Mouse (Mus musculus): ENCODE measurements around the gene Rnase2a.
"Not testable (repeated sequence)": the region's sequence is repeated elsewhere in the genome, so short reads cannot be mapped to it uniquely, and the experiment has no call there.

Gene Rnase2a

DNA sequence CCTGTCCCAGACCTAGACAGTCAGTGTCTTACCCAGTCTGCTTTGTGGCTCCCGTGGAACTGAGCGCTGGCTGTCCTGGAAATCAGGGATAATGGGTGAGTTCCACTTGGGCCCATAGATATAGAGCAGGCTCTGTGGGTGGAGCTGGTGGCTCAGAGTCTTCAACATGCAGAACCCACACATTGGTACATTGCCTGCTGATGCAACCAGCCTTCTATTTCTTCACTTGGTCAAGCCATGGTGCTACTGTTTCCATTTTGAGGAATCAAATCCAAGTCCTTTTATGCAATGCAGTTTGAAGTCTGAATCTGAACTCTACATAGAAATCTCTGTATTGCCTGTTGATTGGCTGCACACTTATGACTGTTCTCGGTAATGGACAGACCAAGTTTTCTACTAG lies at the start of gene Rnase2a:
Rnase2a (minus strand) TSS at position 72 of the 400 bp plus-strand sequence.
- DNase-seq (ENCODE audit: low spot score in 2 of 2) = no peak

DNA sequence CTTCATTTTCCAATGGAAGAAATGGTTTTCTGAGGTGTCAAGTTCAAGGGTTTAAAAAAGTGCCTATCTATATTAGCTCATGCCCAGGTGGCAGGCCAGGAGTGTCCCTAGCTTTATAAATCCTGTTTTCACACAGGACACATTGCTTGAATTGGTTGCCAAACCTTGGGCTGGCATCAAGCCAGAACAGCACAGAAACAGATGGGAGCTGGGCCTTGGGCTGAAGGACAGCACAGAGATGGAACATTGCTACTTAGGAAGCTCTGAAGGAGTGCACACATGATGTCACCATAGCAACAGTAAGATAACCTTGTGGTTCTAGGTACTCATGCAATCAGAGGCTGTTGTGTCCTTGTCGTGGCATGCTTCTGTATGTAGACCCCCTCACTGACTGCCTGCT lies 35.6 kb upstream of the Rnase2a start:
- DNase-seq (ENCODE audit: low spot score in 2 of 2) = no peak

DNA sequence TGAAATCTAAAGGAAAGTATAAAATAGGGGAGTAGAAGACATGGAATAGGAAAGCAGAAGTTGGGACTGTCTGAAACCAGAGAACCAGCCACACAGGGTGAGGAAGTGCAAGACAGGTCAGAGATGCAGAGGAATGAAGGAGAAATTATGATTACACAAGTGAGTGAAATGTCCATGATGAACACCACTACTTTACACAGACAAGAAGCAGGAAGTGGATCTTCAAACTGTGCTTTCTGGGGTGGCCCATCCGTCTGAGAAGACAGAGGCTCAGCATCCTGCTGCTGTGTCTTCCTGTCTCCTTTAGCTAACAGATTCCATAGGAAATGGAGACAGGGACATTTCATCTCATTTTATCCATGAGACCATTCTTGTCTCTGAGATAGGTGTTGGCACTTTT lies 22.6 kb upstream of the Rnase2a start:
- not testable (repeated sequence) for DNase-seq (ENCODE audit: low spot score in 2 of 2)

DNA sequence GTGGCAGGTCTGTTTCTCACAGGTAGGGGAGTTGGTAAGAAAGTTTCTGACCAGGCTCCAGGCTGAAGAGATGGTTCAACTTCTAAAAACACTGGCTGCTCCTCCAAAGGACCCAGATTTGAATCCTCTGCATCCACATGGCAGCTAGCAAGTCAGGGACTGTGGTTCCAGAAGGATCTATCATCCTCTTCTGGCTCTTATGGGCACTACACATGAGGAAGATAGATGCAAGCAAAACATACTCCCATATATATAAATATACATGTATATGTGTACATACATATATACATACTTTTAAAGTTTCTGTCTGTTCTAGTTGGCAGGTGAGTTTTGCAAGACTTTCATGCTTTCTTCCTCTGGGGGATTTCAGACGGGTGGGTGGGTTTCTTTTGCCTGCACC lies 12.8 kb upstream of the Rnase2a start:
- DNase-seq (ENCODE audit: low spot score in 2 of 2) = no peak

DNA sequence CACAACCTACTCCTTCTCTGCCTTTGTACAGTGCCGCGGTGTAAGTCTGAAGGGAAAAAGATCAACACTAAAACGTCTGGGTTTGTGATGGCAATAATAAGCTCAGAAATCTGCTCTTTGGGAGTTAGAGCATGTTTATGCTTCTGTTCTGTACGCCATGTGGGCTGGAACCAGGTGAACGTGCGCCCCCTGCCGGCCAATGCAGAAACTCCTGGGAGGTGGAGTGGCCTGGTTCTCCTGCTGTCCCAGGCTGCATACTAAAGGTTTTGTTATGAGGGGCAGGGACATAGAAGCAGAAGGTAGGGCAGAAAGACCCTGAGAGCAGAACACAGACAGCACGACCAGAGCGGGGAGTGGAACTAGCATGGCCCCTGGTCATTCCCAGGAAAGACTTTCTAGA lies 10.2 kb upstream of the Rnase2a start:
- peak; percentile 72 to 81 for DNase-seq (ENCODE audit: low spot score in 2 of 2)

DNA sequence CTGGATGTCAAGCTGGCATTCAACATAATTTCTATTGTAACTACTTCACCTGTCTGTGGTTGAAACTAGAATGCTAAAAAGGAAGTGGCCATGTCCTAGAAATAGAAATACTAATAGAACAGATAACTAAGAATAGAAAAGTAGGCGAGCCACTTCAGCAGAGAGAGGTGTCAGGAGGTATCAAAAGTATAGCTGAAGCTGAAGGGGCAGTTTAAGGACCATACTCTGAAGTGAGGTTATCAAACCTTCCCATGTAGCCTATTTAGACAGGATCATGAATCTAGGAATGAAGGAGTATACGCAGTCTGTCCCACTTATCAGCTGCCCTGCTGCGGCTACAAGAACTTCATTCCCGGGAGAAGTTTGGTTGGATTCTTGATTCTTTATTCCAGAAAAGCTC lies 9.8 kb upstream of the Rnase2a start:
- no peak for DNase-seq (ENCODE audit: low spot score in 2 of 2)

DNA sequence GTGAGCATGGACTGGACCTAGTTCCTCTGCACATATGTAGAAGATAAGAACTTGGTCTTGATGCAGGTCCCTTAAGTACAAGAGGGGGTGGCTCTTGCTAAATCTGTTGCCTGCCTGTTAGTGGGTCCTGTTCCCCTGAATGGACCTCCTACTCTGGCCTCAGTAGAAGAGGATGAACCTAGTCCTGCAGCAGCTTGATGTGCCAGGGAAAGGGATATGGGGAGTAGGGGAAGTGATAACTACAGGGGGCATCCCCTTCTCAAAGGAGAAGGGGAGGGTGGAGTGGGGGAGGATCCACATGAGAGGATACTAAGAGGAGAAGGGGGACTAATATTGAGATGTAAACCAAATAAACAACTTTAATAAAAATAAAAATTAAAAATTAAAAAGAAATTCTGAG lies 6.5 kb upstream of the Rnase2a start:
- DNase-seq (ENCODE audit: low spot score in 2 of 2) = no peak

DNA sequence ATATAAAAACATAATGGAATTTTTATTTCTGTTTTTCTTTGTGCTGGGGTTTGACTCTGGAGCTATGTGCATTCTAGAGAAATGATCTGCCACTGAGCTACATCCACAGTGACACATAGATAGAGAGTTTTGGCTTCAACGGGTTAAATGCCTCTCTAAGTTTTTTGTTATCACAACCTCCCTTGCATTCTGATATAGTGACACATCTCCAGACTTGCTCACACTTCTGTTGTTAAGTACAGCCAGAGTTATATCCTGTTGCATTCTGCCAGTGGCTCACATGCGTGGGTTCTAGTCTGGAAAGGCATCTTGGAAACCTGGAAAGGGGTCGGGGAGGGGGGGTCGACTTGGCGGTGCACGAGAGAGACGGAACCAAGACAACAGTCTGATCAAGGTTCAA lies 3.8 kb upstream of the Rnase2a start:
- no peak for DNase-seq (ENCODE audit: low spot score in 2 of 2)

DNA sequence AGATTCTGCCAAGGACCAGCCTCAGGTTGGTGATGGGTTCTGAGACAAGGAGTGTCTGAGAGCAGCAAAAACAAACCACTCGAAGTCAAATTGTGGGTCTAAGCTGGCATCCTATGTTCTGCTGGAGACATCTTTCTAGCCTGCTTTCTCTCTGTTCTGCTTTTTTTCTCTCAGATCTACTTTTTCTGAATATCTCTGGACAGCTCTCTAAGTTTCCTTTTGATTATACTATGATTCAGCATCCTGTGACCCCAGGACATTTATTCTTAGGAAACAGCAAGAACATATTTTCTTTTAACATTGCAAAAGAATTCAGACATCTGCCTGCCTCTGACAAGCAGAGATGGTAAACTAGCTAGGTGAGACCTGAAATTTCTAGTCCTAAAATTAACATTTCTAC lies 2.3 kb downstream of the Rnase2a start:
- DNase-seq (ENCODE audit: low spot score in 2 of 2) = no peak

DNA sequence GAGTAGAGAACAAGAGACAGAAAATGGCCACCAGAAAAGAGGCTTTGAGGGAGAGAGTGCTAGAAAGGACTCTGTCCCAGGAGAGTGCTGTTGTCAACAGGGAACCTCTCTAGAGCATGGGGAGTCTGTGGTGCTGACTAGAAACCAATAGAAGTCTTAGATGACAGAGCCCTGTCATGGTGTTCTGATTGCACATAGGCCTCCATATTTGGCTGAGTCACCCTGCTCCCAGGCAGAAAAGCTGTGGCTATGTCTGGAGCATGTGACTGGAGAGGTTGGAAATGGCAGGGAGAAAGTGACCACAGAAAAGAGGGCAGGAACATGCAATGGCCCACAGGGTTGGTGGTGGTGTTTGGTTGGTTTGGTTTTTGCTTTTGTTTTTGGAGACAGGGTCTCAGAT lies 3.7 kb downstream of the Rnase2a start:
- DNase-seq (ENCODE audit: low spot score in 2 of 2) = not testable (repeated sequence)

DNA sequence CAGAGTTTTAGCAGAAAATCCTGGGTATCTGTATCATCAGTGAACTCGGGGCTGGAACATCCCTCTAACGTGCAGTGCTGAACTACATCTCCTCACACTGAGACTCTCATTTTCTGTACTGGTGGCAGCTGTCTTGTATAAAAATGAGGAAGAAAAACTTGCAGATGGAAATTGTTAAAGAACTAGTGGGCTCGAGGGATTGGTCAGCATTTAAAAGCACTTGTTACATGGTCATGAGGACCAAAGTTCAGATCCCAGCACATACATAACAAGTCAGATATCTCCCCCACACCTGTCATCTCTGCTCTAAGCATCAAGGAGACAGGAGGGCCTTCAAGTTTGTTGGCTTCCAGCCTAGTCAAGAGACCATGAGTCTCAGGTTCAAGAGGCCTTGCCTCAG lies 5.6 kb downstream of the Rnase2a start:
- no peak for DNase-seq (ENCODE audit: low spot score in 2 of 2)

DNA sequence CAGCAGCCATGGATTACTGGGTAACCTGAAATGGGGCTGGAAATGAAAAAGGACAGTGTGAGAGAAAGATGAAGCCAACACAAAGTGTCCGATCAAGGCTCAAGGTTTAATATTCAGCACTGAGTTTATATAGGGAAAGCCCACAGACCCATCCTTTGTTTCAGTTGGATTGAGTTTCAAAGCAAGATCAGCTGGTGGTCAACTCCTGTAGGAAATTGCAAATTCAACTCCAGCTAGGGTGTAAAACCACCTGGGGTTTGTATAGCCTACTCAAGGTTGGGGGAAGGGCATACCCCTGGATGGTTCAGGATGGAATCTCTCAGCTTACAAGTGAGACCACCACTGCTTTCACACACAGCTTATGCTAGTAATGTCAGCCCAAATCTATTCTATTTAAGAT lies 8.2 kb downstream of the Rnase2a start:
- DNase-seq (ENCODE audit: low spot score in 2 of 2) = no peak

DNA sequence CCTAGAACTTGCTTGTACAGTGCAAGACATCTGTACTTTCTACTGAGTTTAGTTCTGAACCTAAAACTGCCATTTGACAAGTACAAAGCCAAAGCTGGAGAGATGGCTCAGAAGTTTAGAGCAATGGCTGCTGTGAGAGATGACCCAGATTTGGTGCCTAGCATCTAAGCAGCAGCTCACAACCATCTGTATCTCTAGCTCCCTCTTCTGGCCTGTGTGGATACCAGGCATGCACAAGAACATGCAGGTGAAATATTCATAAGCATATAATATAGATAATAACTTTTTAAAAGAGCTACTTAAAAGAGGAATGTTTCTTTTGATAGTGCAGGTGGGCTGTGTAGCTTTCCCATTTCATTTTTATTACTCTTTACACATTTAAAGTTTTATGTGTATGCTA lies 15.0 kb downstream of the Rnase2a start:
- peak; percentile 29 to 35 for DNase-seq (ENCODE audit: low spot score in 2 of 2)

DNA sequence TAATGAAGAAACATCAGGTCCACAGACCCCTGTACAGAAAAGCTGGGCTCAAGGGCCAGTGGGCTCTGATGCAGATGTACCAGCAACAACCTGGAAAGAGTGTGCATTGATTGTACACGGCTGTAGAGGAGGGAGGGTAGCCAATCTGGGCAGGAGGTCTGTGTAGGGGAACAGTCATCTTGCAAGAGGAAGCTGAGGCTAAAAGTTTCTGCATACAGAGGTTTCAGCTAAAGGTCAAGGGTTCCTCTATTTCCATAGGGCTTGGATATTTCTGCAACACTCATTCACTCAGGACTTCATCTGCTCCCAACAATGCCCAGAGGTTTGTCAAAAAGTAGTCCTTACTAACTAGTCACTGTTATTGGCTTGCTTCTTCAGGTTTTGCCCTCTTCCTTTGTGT lies 18.4 kb downstream of the Rnase2a start:
- DNase-seq (ENCODE audit: low spot score in 2 of 2) = not testable (repeated sequence)

DNA sequence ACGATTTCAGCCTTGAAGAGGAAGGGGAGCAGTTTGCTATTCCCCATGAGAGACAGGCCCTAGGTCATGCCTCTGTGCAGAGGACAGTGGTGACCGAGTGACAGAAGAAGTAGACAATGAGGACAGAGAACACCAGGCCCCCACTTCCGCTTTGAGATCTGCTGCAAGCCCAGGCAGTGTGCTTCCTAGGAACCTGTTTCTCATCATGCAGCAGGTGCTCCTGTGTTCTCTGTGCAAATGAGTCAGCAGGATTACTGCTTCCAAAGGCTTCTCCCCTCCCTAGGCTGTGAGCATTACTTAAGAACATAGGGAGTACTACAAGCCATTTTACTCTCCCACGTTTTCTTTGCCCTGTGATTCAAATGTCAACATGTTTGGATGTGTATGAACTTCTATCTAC lies 26.3 kb downstream of the Rnase2a start:
- DNase-seq (ENCODE audit: low spot score in 2 of 2) = peak in 1 of 2 experiments; percentile 5

DNA sequence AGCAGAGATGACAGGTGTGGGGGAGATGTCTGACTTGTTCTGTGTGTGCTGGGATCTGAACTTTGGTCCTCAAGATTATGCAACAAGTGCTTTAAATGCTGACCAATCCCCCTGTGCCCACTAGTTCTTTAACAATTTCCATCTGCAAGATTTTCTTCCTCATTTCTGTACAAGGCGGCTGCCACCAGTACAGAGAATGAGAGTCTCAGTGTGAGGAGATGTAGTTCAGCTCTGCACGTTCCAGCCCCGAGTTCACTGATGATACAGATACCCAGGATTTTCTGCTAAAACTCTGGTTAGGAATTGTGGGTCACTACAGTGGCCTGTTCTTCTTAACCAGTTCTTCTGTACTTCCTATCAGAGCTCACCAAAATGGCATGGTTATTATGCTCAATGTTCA lies 35.8 kb downstream of the Rnase2a start:
- not testable (repeated sequence) for DNase-seq (ENCODE audit: low spot score in 2 of 2)
